Mouse (Mus musculus): ENCODE measurements around the gene Kdelr3.

The Kdelr3 gene

DNA sequence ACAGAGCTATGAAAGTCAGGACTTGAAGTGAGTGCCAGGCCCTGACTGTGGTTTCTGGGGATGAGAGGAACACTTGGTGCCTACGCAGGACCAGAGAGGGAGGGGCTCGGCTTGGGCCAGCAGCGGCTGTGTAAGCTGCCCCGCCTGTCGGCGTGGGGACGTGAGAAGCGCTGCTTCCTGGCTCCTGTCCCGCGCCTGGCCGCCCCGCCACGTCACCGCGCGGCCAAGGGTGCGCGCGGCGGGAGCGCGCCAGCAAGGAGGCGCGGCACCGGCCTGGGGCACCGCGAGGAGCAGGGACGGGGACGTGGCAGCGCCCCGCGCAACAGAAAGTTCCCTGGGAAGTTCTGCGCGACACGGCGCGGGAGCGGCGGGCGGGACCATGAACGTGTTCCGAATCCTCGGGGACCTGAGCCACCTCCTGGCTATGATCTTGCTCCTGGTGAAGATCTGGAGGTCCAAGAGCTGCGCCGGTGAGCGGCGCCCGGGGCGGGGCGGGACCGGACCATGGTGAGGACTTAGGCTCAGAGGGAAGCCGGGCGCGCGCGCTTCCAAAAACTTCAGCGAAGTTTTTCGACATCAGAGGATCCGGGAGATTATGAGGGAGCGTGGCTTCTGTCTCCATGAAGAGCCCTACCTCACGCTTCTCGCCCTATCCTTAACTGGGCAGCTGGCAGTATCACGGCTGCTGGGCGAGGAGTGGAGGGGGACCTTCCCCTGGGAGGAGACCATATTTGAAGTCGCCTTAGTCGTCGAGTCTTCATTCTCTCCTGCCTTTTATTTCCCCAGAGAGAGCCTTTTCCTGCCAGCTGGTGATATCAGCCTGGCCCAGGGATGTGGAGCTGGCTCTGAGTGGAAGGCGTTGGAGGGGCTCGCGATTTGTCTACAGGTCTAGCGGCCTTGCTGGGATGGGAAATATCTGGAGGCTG, at the start of gene Kdelr3:
TSS of gene Kdelr3 (plus strand) at position 241 of the 926 bp plus-strand sequence.
- peak; percentile 47 to 70 for DNase-seq

DNA sequence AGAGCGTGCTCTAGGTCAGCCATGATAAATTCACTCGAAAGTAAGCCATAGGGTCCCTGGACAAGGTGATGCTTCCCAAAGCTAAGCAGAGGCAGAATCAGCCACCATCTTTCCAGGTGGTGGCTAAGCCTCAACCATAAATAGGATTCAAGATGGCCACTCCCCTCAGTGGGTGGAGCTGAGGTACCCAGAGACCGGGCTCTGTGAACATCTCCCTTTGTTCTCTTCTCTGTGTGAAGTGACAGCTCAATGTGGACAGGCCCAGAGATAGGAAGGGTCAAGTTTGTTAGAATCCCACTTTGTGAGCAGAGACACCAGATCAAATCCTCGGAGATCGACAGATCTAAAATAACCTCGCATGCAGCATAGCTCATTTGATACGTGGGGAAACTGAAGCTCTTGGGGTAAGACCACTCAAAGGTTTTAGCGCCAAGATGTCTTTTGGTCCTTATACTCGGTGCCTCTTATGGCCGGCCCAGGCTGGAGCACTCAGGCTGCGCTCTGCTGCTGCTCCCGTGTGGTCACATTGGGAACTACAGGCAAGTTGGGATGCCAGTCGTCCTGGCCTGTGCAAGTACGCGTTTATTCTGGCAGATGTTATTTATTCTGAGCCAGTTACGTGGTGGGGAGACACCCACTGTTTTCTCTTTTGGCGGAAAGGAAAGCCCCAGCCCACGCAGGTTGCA, 49.5 kb upstream of the Kdelr3 start:
- DNase-seq = peak; percentile 90 to 93

DNA sequence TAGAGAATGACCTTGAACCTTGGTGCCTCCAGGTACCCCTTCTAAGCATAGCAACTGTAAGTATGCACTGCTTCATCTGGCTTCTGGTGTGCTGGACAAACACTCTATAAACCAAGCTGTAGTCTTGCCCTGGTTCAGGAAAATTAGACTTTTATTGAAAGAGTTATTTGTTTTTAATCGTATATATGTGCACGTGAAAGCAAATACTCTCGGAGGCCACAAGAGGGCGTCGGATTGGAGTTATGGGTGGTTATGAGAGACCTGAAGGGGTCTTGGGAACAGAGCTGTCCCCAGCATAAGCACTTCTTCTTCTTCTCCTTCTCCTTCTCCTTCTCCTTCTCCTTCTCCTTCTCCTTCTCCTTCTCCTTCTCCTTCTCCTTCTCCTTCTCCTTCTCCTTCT, 46.6 kb upstream of the Kdelr3 start:
- no peak for DNase-seq

DNA sequence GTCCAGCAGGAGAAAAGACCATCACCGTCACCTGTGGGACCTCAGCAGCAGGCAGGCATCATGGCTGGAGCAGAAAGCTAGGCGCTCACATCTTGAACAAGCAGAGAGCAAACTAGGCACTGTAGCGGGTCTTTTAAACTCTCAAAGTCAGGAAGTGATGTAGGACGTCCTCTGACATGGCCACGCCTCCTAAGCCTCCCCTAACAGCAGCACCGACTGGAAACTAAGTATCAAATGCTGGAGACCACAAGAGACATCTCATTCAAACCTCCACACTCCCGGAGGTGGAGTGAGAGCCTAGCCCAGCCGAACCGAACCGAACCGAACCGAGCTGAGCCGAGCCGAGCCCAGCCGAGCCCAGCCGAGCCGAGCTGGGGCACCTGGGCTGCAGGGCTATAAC, 45.6 kb upstream of the Kdelr3 start:
- DNase-seq = no peak

DNA sequence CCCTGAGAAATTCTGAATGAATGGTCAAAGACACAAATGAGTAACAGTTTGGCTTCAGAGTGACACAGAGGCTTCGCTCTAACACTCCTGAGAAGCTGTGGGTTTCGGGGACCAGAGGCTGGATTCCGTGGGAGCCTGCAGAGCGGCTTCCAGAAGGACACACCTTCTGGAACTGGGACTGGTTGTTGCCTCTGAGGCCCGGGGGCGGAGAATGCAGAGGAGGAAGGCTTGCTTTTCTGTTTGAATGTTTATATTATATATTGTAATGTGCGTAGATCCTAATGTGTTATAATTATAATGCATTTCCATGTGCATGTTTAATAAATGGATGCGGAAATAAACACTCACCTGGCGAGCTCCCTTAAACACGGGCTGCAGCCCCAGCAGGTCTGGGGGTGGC, 45.1 kb upstream of the Kdelr3 start:
- DNase-seq = no peak

DNA sequence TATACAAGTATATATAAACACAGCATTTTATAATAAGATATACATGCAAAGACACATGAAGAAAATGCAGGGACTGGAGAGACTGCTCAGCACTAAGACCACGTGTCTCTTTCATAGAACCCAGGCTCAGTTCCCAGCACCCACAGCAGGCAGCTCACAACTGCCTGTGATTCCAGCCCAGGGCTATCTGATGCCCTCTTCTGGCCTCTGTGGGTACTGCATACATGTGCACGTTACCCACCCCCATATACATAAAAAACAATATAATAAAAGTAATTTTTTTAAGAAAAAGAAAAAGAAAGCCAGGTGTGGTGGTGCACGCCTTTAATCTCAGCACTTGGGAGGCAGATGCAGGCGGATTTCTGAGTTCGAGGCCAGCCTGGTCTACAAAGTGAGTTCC, 43.2 kb upstream of the Kdelr3 start:
- DNase-seq = no peak

DNA sequence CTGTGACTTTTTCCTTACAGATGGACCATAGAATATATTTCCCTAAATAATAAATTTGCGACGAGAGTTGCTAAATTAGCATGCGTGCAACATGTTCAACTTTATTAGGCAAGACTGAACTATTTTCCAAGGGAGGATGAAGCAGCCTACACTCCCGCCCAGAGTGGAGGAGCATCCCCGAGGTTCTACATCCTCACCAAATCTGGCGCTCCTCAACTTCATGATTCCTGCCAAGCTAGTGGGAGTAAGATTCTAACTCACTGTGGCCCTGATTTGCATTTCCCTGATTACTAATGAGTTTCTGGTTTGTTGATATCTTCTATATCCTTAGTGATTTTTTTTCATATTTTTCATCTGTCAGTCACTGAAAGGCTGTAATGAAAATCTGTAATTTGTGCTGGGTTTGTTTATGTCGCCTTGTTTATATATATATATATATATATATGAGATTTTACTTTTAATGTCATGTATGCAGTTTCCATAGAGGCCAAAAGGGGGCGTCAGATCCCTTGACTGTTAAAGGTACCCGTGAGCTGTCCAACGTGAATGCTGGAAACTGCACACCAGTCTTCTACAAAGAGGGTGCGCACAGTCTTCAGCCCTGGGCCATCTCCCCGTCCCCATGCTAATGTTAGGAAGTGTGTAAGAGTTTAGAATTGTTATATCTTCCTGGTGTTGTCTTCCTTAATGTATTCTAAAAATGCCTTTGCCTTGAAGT, 42.4 kb upstream of the Kdelr3 start:
- DNase-seq = no peak

DNA sequence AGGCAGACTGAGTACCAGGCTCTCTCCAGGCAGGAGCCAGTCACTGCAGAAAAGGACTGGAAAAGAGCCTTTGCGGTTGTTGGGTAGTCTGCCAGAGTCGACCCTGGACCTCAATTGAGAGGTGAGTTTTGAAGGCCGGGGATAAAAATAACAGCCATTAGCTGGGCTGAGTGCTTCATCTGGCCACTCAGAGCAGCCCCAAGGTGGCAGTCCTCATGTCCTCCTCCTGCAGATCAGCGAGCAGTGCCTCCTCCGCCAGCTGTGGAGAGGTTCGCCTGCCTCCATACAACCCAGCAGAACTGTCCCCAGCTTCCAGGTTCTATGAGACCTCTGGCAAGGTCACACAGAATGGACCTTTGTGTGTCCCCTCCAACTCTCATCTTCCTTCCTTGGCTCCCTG, 39.0 kb upstream of the Kdelr3 start:
- DNase-seq = no peak

DNA sequence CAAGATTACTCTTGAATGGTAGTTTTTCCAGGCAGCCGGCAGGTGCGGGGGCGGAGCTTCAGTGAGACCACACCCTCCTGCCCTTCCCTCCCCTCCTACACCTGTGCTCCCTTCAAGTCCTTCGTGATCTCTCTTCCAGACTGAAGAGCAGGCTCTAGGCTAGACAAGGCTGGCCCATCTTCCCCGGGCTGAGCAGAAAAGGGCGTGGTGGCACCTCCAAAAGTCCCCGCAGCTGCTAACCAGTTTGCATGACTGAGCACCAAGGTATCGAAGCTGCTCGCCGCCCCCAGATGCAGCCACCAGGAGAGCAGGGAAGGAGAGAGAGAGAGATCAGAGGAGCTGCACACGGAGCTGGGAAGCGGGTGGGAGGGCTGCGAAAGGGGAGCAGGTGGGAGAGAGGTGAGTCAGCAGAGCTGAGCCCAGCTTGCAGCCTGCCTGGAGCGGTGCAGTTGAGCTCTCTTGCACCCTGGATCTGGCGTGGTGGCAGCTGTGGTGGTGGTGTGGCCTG, 35.0 kb upstream of the Kdelr3 start:
- no peak for DNase-seq

DNA sequence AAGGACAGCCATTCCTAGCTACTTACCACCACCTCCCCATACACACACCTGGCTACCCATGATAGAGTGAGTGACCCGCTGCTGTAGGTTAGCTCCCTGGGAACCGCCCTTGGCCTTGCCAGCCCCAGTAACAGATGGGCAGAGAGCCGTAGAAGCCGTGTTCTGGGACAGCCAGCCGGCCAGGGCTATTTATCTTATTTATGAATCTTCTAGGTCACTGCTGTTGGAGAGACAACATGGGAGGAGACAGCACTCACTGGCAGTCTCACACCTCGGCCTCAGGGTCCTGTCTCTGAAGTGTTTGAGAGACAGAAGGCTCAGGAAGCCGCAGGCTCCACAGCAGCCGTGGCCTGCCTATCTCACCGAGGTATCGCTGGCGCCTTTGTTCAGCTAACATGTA, 26.7 kb upstream of the Kdelr3 start:
- DNase-seq = no peak

DNA sequence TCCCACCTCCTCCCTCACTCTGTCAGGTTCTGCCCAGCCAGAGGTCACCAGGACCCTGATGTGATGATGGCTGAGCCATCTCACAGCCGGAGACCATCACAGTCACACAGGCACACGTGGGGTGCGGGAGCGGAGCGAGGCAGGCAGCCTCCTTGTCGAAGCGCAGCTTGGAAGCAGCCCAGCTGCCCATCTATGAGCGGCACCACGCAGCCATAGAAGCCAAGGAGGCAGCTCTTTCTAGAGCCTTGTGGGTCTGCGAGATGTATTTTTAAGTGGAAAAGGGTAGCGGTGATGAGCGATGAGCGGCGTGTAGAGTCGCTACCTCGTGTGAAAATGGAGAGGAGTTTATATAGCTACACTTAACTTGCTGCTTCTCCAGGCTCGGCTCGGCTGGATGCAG, 22.7 kb upstream of the Kdelr3 start:
- DNase-seq = peak in 1 of 2 experiments; percentile 24

DNA sequence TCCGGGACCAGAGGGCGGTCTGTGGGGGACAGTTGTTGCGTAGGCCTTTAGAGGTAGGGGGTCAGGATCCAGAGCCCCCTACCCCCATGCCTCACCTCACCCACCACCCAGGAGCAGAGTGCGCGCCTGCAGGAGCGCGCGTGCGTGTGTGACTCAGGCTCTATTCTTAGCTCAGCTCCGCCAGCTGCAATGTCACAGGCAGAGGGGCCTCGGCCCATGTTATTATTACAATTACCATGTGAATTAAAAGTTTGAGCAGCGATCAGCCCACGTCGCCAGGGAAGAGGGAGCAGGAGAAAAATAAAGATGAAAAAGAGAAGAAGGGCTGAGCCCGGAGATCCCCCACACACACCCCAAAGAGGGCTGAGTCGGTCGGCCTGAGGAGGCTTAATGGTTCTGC, 16.1 kb upstream of the Kdelr3 start:
- DNase-seq = no peak

DNA sequence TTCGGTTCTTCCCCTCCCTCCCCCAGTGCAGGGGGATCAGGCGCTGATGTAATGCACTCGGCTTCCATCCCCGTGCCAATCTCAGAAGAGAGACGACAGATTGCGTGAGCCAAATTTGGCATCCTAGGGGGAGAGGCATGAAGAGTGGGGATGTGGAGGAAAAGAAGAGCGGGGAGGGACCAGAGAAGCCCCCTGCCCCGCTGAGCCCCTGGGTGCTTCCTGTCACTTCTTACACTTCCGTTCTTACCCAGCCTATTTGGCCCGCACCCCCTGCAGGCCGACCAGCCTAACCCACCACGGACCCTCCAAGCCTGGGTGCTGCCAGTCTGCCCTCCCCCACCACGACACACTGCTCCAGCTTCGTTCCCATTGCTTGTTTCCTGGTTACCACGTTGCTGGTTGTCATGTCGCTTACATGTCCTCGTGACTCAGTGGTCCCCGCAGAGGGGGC, 13.3 kb upstream of the Kdelr3 start:
- DNase-seq = no peak

DNA sequence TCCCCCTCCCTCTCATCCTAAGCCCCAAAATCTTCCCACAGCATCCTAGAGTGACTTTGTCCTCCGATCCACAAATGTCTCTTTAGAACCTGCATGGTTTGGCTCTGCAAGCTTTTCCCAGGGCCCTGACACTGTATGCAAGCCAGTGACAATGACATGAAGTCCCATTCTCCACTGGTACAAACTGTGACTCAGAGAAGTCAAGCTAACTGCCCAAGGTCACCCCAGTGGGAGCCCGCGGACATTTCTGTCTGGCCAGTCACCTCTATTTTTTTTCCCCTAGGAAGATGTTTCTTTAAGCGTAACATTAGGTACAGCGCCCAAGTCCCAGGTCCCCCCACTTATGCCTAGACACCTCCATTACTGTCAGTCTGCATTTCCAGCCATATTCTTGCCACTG, 12.8 kb upstream of the Kdelr3 start:
- DNase-seq = no peak

DNA sequence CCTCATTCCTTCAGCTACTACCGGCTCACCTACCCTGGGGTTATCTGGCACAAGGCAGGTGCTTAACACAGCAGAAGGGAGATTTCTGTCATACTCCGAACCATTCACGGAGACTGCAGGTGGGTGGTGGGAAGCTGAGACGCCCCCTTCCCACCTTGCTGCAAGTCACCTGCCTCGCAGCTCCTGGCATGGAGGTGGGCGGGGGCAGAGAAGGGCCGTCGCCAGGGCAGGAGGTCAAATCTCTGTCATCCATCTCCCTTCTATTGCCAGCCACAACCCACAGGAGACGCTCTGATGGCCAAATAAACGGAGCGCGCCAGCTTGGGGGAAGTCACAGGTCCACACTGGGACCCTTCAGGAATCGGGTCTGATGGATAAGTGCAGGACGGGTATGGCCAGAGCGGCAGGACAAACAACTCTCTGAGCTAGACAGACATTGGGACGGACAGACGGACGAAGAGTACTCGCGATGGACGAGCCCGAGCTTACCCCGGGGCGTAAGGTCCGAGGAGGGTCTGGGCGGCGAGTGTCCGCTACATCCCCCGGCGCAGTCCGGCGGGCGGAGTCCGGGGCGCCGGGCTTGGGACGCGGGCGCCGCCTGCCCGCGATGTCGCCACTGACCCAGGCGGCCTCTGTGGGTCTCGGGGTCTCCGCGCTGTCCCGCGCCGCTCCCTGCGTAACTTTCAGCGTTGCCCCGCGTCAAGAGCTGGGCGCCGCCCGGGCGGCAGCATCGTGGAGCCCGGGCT, 11.3 kb upstream of the Kdelr3 start, which contains the start of gene Kcnj4:
TSS of gene Kcnj4 (minus strand) at position 535 of the 746 bp plus-strand sequence.
- peak in 1 of 2 experiments; percentile 26 for DNase-seq

DNA sequence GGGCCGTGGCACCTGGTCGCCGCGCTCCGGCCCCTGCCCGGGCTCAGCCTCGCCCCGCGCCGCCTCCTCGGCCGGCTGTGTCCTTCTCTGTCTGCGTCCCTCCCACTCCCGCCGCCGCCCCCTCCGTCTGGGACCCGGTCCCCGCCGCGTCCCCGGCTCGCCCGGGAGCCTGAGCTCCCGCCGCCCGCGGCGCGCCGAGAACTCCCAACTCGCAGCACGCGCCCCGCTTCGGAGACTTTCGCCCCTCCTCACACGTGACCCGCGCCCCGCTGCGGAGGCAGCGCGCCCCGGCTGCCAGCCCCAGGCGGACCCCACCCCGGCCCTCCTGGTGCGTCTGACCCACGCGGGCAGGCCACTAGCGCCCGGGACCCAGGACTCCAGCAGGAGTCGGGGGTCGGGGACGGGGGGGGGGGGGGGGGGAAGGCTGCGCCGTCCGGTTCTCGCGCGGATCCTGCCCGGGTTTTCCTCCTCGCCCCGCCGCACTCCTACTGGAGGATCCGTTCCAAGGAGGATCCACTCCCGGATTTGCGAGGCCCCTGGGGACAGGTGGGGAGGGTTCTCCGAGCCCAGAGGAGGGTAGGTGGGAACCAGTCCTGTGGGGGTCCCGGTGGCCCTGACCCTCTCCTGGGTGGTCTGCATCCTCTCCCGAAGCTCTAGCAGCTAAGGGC, 10.5 kb upstream of the Kdelr3 start:
- peak; percentile 68 to 85 for DNase-seq

DNA sequence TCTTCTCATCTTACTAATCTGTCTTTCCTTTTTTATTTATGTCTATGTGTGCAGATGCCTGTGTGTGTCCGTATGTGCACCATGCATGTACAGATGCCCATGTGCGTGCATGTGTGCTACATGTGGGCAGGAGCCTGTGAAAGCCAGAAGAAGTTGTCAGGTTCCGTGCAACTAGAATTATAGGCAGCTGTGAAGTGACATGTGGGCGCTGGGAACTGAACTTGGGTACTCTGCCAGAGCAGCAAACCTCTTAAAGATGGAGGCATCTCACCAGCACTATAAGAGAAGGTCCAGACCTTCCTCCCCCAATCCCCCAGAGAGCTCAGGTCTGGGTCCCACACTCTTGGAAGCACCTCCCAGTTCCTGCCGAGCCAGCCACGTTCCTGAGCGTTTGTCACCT, 9.8 kb upstream of the Kdelr3 start:
- DNase-seq = no peak

DNA sequence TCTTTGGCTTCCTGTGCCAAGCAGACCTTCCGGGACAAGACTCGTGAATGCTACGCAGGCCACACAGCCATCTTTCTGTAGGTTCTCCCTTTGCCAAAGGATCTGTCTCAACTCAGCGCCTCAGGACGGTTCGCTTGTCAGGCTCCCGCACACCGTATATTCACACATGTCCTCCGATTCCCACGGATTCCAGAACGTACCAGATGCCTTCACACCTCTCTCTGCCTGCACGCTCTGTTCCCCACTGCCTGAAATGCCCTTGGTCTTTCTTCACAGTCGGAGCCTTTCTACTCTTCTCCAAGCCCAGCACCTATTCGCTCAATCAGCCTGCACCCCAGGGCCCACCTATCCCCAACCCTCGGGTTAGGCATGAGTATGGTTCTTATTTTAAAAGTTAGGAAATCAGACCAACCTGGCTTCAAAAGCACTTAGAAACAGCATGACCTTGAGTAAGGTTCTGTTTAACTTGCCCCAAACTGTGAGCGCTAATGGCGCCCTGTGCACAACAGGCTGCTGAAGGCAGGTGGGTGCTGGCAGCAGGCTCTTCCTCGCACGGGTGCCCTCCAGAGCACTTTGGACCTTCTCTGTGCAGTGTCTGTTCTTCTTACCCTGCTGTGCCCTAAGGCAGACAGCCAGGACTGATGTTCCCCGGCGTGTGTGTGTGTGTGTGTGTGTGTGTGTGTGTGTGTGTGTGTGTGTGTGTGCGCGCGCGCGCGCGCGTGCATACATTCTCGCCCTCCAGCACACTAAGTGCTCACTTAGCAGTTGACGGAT, 9.0 kb upstream of the Kdelr3 start:
- no peak for DNase-seq

DNA sequence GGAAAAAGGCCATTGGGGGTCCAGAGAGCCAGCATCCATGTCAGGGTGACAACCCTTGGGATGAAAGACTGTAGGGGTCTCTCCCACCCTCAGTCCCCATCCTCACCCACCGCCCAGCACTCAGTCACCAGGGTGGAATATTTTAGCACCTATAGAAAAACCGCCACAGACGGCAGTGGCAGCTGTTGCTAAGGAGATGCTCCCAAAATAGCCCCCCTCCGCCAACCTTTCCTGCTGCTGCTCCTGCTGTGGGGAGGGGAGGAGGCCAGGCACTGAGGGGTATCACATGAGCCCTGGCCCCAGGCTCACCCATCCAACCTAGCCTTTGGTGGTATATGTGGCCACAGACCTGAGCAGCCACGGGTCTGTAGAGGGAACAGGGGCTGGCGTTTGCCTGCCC, 6.2 kb upstream of the Kdelr3 start:
- DNase-seq = no peak

DNA sequence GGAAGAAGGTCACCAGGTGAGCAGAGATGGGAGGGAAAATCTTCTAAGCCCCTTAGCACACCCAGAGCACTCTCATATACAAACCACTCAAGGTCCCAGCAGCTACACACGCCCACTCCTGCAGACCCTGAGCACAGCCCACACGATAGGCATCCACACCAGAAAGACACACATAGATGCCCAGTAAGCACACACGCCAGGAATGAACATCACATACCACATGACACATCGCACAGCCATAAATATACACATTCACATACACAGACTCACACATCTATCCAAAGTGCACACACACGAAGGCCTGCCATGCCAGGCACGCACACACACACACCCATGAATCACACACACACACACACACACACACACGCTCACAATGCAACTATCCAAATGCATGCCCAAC, 5.8 kb upstream of the Kdelr3 start:
- no peak for DNase-seq
